Mouse (Mus musculus): ENCODE results near the gene Tmem129. TPM values are rescaled to one million over a fixed set of nuclear protein-coding genes. Genes with fewer than 3 reads are reported as not detected.

Tmem129 gene
- polyA plus RNA-seq, 1 experiment from 2014 or later = 20.6 TPM

GRCm38 (mm10) chr5:33684932-33685331 is 26.7 kb upstream of the Tmem129 start:
- H3K4me1 ChIP-seq (replicated peaks) = peaks cover 46% of the 10 kb centered on the region
- no peak for ATAC-seq (ENCODE audit: insufficient read depth)
- no peak overlapping the region for H3K4me3 ChIP-seq (replicated peaks)

GRCm38 (mm10) chr5:33683897-33684652 is 25.9 kb upstream of the Tmem129 start:
- Histone ChIP-seq H3K36me3 (replicated peaks) (no peaks in the 10 kb centered on the region), H3K27me3 (no peaks in the 10 kb centered on the region), H3K4me3 (replicated peaks) (no peak overlapping the region), H3K9me3 (replicated peaks) (no peaks in the 10 kb centered on the region), H3K9ac (no peak overlapping the region), H3K4me1 (replicated peaks) (peaks cover 41% of the 10 kb centered on the region), H3K27ac (replicated peaks) (no peak overlapping the region), H3K4me2 (no peak overlapping the region)
- ATAC-seq (ENCODE audit: insufficient read depth) = no peak
- WGBS (ENCODE audit: insufficient replicate concordance) = 41% methylated on average over 7 of the region's 7 CpGs

More at GRCm38 (mm10) chr5:33684932-33685331, 26.7 kb upstream of the Tmem129 start:
- no peaks in the 10 kb centered on the region for H3K27me3 ChIP-seq
- H3K27ac ChIP-seq (replicated peaks) = no peak overlapping the region
- no peak overlapping the region for H3K9ac ChIP-seq
- H3K4me2 ChIP-seq = no peak overlapping the region
- WGBS (ENCODE audit: insufficient replicate concordance) = 82% methylated on average over 4 of the region's 4 CpGs
- no peaks in the 10 kb centered on the region for H3K36me3 ChIP-seq (replicated peaks)
- no peaks in the 10 kb centered on the region for H3K9me3 ChIP-seq (replicated peaks)

- Histone ChIP-seq H3K9ac (no peak overlapping the region), H3K36me3 (replicated peaks) (no peaks in the 10 kb centered on the region), H3K9me3 (replicated peaks) (no peaks in the 10 kb centered on the region), H3K4me1 (replicated peaks) (peaks cover 33% of the 10 kb centered on the region), H3K27ac (replicated peaks) (no peak overlapping the region), H3K4me3 (replicated peaks) (no peak overlapping the region), H3K4me2 (no peak overlapping the region), H3K27me3 (no peaks in the 10 kb centered on the region)
- WGBS (ENCODE audit: insufficient replicate concordance) = 45% methylated on average over 4 of the region's 4 CpGs
- ATAC-seq (ENCODE audit: insufficient read depth) = no peak
Measured at GRCm38 (mm10) chr5:33682963-33683362, 24.7 kb upstream of the Tmem129 start.

GRCm38 (mm10) chr5:33681611-33682388 is 23.6 kb upstream of the Tmem129 start:
- WGBS (ENCODE audit: insufficient replicate concordance) = 11% methylated on average over 15 of the region's 15 CpGs
- H3K9me3 ChIP-seq (replicated peaks) = no peaks in the 10 kb centered on the region
- no peak overlapping the region for H3K4me3 ChIP-seq (replicated peaks)
- H3K4me1 ChIP-seq (replicated peaks) = peaks cover 26% of the 10 kb centered on the region
- no peak overlapping the region for H3K9ac ChIP-seq
- no peaks in the 10 kb centered on the region for H3K36me3 ChIP-seq (replicated peaks)
- peak overlapping the region; percentile 20 for H3K4me2 ChIP-seq
- no peaks in the 10 kb centered on the region for H3K27me3 ChIP-seq
- no peak overlapping the region for H3K27ac ChIP-seq (replicated peaks)
- ATAC-seq (ENCODE audit: insufficient read depth) = peak; percentile 73

- H3K9me3 ChIP-seq (replicated peaks) = no peaks in the 10 kb centered on the region
- no peaks in the 10 kb centered on the region for H3K27me3 ChIP-seq
- no peak overlapping the region for H3K9ac ChIP-seq
- no peak for ATAC-seq (ENCODE audit: insufficient read depth)
- H3K4me2 ChIP-seq = no peak overlapping the region
- 19% methylated on average over 3 of the region's 3 CpGs for WGBS (ENCODE audit: insufficient replicate concordance)
- H3K4me1 ChIP-seq (replicated peaks) = peaks cover 21% of the 10 kb centered on the region
- H3K27ac ChIP-seq (replicated peaks) = no peak overlapping the region
- H3K4me3 ChIP-seq (replicated peaks) = no peak overlapping the region
- no peaks in the 10 kb centered on the region for H3K36me3 ChIP-seq (replicated peaks)
Measured at GRCm38 (mm10) chr5:33681044-33681443, 22.8 kb upstream of the Tmem129 start.

GRCm38 (mm10) chr5:33678244-33678643 is 20.0 kb upstream of the Tmem129 start:
- no peak overlapping the region for H3K27ac ChIP-seq (replicated peaks)
- 70% methylated on average over 5 of the region's 5 CpGs for WGBS (ENCODE audit: insufficient replicate concordance)
- no peak overlapping the region for H3K9ac ChIP-seq
- no peaks in the 10 kb centered on the region for H3K27me3 ChIP-seq
- H3K36me3 ChIP-seq (replicated peaks) = peaks cover 7% of the 10 kb centered on the region
- H3K9me3 ChIP-seq (replicated peaks) = no peaks in the 10 kb centered on the region
- no peak overlapping the region for H3K4me3 ChIP-seq (replicated peaks)
- ATAC-seq (ENCODE audit: insufficient read depth) = no peak
- H3K4me1 ChIP-seq (replicated peaks) = peaks cover 21% of the 10 kb centered on the region
- H3K4me2 ChIP-seq = no peak overlapping the region

- Histone ChIP-seq H3K27ac (replicated peaks) (no peak overlapping the region), H3K4me2 (no peak overlapping the region), H3K4me3 (replicated peaks) (no peak overlapping the region), H3K9ac (no peak overlapping the region), H3K27me3 (no peaks in the 10 kb centered on the region), H3K36me3 (replicated peaks) (peaks cover 29% of the 10 kb centered on the region), H3K9me3 (replicated peaks) (no peaks in the 10 kb centered on the region), H3K4me1 (replicated peaks) (peaks cover 5% of the 10 kb centered on the region; the same call in 1 of the 2 replicates)
- WGBS (ENCODE audit: insufficient replicate concordance) = 0% methylated on average over 1 of the region's 1 CpGs
- ATAC-seq (ENCODE audit: insufficient read depth) = no peak; the same call in 1 of the 2 replicates
Measured at GRCm38 (mm10) chr5:33675964-33676363, 17.7 kb upstream of the Tmem129 start.

DNA sequence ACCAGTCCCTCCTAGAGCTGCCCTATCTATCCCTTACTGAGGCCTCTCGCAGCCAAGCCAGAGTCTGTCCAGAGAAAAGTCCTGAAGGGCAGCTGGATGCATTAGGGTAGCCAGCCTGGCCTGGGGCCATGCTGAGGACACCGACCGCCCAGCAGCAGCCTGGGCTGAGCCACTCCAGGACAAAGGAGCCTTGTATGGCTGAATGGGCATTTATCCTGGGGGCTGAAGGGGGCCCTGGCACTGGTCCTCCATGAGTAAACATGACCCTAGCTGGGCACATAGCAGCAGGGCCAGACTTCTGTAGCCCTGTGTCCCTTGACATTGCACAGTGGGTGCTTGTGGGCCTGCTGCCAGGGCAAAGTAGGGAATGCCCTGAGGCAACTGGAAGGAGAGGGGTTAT is 16.2 kb upstream of the Tmem129 start:
- H3K27me3 ChIP-seq = no peaks in the 10 kb centered on the region
- no peak overlapping the region for H3K4me2 ChIP-seq
- no peak overlapping the region for H3K27ac ChIP-seq (replicated peaks)
- ATAC-seq (ENCODE audit: insufficient read depth) = no peak
- WGBS (ENCODE audit: insufficient replicate concordance) = 86% methylated on average over 3 of the region's 3 CpGs
- no peaks in the 10 kb centered on the region for H3K9me3 ChIP-seq (replicated peaks)
- H3K4me3 ChIP-seq (replicated peaks) = no peak overlapping the region
- no peaks in the 10 kb centered on the region for H3K4me1 ChIP-seq (replicated peaks)
- H3K9ac ChIP-seq = no peak overlapping the region
- peaks cover 44% of the 10 kb centered on the region for H3K36me3 ChIP-seq (replicated peaks)

DNA sequence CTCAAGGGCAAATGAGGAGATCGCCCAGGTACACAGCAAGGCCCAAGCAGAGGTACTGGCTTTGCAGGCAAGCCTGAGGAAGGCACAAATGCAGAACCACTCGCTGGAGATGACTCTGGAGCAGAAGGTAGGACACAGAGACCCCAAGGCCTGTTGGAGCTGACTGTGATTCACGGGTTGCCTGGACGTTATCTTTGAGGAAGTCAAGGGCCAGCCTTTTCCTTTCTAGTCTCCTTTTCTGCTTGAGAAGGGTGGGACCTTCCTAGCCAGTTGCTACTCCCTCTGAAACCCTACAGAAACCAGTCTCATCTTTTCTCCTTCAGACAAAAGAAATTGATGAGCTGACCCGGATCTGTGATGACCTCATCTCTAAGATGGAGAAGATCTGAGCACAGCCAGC is 13.4 kb upstream of the Tmem129 start:
- Histone ChIP-seq H3K4me3 (replicated peaks) (no peak overlapping the region), H3K9me3 (replicated peaks) (no peaks in the 10 kb centered on the region), H3K4me2 (no peak overlapping the region), H3K4me1 (replicated peaks) (no peaks in the 10 kb centered on the region), H3K9ac (no peak overlapping the region), H3K27me3 (no peaks in the 10 kb centered on the region), H3K27ac (replicated peaks) (no peak overlapping the region), H3K36me3 (replicated peaks) (peaks cover 72% of the 10 kb centered on the region)
- no peak for ATAC-seq (ENCODE audit: insufficient read depth)
- WGBS (ENCODE audit: insufficient replicate concordance) = 31% methylated on average over 5 of the region's 5 CpGs

- H3K9ac ChIP-seq = no peak overlapping the region
- ATAC-seq (ENCODE audit: insufficient read depth) = no peak
- peaks cover 97% of the 10 kb centered on the region for H3K36me3 ChIP-seq (replicated peaks)
- no peaks in the 10 kb centered on the region for H3K4me1 ChIP-seq (replicated peaks)
- no peaks in the 10 kb centered on the region for H3K27me3 ChIP-seq
- H3K4me2 ChIP-seq = no peak overlapping the region
- H3K9me3 ChIP-seq (replicated peaks) = no peaks in the 10 kb centered on the region
- no peak overlapping the region for H3K4me3 ChIP-seq (replicated peaks)
- no peak overlapping the region for H3K27ac ChIP-seq (replicated peaks)
Measured at GRCm38 (mm10) chr5:33668223-33668622, 10.0 kb upstream of the Tmem129 start.

GRCm38 (mm10) chr5:33658664-33659050 is 441 bp upstream of the Tmem129 start:
- peak overlapping the region; percentile 98 for H3K27ac ChIP-seq (replicated peaks)
- H3K4me1 ChIP-seq (replicated peaks) = peaks cover 58% of the 10 kb centered on the region
- H3K36me3 ChIP-seq (replicated peaks) = peaks cover 58% of the 10 kb centered on the region
- peak overlapping the region; percentile 93 for H3K4me2 ChIP-seq
- no peaks in the 10 kb centered on the region for H3K27me3 ChIP-seq
- under 1% methylated on average over 25 of the region's 26 CpGs for WGBS (ENCODE audit: insufficient replicate concordance)
- no peaks in the 10 kb centered on the region for H3K9me3 ChIP-seq (replicated peaks)
- peak overlapping the region; percentile 96 for H3K4me3 ChIP-seq (replicated peaks)
- ATAC-seq (ENCODE audit: insufficient read depth) = 0 out of 2 replicates have a peak, but pooled peaks have one; percentile 1
- H3K9ac ChIP-seq = peak overlapping the region; percentile 93

Data from liver, embryonic 15.5 days (tissue).